Mouse (Mus musculus): ENCODE measurements at regions not wholly inside any gene's neighbourhood (a gene's known extent, or its start where the extent isn't known, plus 50 kb on each side); places are given as distances from the start of the nearest gene placed in this dataset.

DNA sequence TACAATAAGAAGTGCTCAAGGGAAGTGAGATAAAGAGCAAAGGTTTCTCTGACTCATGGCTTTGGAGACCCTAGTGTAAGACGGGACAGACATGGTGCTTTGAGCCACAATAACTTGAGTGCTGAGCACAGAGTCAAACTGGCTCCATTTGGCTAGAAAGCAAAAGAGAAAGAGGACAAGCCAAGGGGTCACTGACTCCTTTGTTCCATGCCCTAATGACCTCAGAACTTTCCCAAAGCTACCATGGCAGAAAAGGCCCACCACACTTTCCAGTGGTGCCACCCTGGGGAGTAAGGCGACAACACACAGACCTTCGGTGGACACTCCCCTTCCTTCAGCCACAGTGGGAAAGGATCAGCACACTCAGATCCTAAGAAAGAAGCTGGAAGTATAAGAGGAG lies 186.8 kb downstream of the Gm10260 start:
- H3K4me1 ChIP-seq = peaks cover 12% of the 10 kb centered on the region; the same call in 1 of the 2 replicates
- WGBS = 22% methylated on average over 3 of the region's 3 CpGs
- H3K36me3 ChIP-seq = no peaks in the 10 kb centered on the region
- no peak overlapping the region for H3K27ac ChIP-seq (replicated peaks)
- H3K9ac ChIP-seq (replicated peaks) = no peak overlapping the region
- no peak for ATAC-seq (ENCODE audit: low FRiP score, low read depth)
- no peaks in the 10 kb centered on the region for H3K9me3 ChIP-seq
- H3K4me3 ChIP-seq = no peak overlapping the region
- H3K27me3 ChIP-seq = peaks cover 5% of the 10 kb centered on the region; the same call in 1 of the 2 replicates
- no peak overlapping the region for H3K4me2 ChIP-seq (replicated peaks)

DNA sequence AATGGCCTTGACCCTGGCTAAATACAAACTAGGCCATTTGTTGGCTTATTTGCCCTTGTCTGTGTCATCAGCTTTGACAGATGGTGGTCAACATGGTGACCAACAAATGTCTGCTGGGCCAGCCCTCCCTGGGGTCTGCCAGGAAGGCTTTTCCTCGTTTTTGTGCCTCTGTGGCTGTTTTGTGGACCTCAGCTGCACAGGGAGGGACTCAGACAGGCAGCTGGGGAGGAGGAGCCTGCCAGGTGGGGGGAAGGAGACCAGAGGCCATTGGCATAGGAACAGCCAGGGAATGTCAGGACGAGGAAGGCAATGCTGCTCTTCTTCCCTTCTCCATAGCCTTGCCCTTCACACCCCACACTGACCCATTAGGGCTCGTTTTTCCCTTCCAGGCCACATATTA lies 188.1 kb downstream of the Gm10260 start:
- H3K27me3 ChIP-seq = peaks cover 5% of the 10 kb centered on the region; the same call in 1 of the 2 replicates
- H3K4me2 ChIP-seq (replicated peaks) = no peak overlapping the region
- peaks cover 11% of the 10 kb centered on the region; the same call in 1 of the 2 replicates for H3K4me1 ChIP-seq
- no peaks in the 10 kb centered on the region for H3K9me3 ChIP-seq
- H3K4me3 ChIP-seq = no peak overlapping the region
- H3K27ac ChIP-seq (replicated peaks) = no peak overlapping the region
- no peak overlapping the region for H3K9ac ChIP-seq (replicated peaks)
- no peak for ATAC-seq (ENCODE audit: low FRiP score, low read depth)
- 53% methylated on average over 3 of the region's 3 CpGs for WGBS
- H3K36me3 ChIP-seq = no peaks in the 10 kb centered on the region

DNA sequence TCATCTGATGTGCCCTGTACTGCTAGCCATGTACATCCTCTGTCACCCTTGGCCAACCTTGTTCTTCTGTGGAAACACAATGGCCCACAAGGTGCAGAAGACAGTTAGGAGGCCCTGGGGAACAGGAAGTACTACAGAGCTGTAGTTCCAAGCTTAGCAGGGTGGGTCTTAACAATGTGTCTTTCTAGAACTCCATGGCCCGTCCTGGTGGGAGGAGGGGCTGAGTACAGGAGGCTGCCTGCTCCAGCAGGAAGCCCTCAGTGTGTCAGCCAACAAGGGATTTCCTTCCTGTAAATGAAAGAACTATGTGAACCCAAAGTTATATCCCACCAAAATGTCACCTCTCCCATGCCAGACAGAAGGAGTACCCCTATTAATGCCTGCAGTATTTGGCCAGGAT lies 190.4 kb downstream of the Gm10260 start:
- Histone ChIP-seq H3K36me3 (no peaks in the 10 kb centered on the region), H3K9ac (replicated peaks) (no peak overlapping the region), H3K27me3 (no peaks in the 10 kb centered on the region; the same call in 1 of the 2 replicates), H3K4me2 (replicated peaks) (no peak overlapping the region), H3K9me3 (no peaks in the 10 kb centered on the region), H3K4me1 (peaks cover 11% of the 10 kb centered on the region), H3K4me3 (no peak overlapping the region), H3K27ac (replicated peaks) (no peak overlapping the region)
- ATAC-seq (ENCODE audit: low FRiP score, low read depth) = no peak
- WGBS = 64% methylated on average over 1 of the region's 1 CpGs

DNA sequence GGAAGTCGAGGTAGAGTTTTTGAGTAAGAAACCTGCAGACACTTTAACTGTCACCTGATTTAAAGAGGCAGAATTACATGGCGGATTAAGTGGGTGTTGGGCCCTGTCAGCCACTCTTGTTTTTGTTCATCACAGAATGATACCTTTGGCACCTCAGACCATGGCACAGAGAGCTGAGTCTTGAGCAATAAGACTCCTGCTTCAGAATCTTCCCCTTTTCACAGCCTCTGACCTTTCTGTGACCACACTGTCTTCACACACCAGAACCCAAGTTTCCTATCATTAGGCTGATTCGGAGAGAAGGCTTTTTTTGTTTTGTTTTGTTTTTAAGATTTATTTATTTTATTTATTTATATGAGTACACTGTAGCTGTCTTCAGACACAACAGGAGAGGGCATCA lies 192.8 kb downstream of the Gm10260 start:
- no peak overlapping the region for H3K4me2 ChIP-seq (replicated peaks)
- H3K27me3 ChIP-seq = no peaks in the 10 kb centered on the region; the same call in 1 of the 2 replicates
- peaks cover 11% of the 10 kb centered on the region for H3K4me1 ChIP-seq
- H3K9ac ChIP-seq (replicated peaks) = no peak overlapping the region
- no peak overlapping the region for H3K4me3 ChIP-seq
- 77% methylated on average over 3 of the region's 3 CpGs for WGBS
- H3K36me3 ChIP-seq = no peaks in the 10 kb centered on the region
- ATAC-seq (ENCODE audit: low FRiP score, low read depth) = no peak
- no peaks in the 10 kb centered on the region for H3K9me3 ChIP-seq
- no peak overlapping the region for H3K27ac ChIP-seq (replicated peaks)

DNA sequence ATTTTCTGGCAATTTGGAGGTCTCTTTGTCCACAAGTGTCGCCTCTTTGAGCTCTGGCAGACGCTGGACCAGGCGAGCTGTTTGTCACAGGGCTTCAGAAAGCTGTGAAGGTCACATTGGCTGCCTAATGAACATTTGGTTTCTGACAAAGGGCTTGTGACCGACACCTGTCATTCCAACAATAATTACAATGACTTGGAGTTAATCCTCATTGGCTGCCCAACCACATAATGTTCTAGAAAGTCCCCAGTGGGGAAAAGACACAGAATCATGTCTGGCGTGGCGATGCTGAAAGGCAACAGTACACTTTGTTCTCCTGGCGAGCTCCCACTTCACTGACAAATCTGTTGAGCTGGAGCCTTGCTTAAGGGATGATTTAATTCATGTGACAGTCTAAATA lies 194.4 kb downstream of the Gm10260 start:
- H3K36me3 ChIP-seq = no peaks in the 10 kb centered on the region
- no peak for ATAC-seq (ENCODE audit: low FRiP score, low read depth)
- peaks cover 3% of the 10 kb centered on the region; the same call in 1 of the 2 replicates for H3K27me3 ChIP-seq
- H3K4me3 ChIP-seq = no peak overlapping the region
- peak overlapping the region; percentile 58; the same call in 1 of the 2 replicates for H3K27ac ChIP-seq (replicated peaks)
- peaks cover 7% of the 10 kb centered on the region for H3K4me1 ChIP-seq
- H3K9me3 ChIP-seq = no peaks in the 10 kb centered on the region
- no peak overlapping the region for H3K4me2 ChIP-seq (replicated peaks)
- 27% methylated on average over 7 of the region's 7 CpGs for WGBS
- no peak overlapping the region for H3K9ac ChIP-seq (replicated peaks)

DNA sequence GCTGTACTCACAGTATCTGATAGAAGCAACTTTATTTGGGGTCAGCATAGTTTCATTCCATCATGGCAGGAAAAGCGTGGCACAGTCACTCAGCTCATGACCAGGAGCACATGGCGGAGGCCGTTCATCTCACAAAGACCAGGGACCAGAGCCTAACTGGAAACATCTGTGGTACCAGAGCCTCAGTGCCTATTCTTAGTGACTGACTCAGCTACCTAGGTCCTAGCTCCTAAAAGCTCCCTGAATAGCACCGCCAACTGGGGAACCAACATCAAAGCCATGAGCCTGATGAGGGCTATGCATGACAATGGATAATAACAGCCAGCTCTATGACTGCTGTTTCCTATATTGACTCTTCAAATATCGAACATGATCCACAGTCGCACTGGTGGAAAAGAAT lies 198.2 kb downstream of the Gm10260 start:
- Histone ChIP-seq H3K27me3 (peaks cover 3% of the 10 kb centered on the region; the same call in 1 of the 2 replicates), H3K36me3 (no peaks in the 10 kb centered on the region), H3K9me3 (no peaks in the 10 kb centered on the region), H3K4me2 (replicated peaks) (no peak overlapping the region), H3K4me3 (no peak overlapping the region), H3K9ac (replicated peaks) (no peak overlapping the region), H3K4me1 (peaks cover 7% of the 10 kb centered on the region), H3K27ac (replicated peaks) (no peak overlapping the region)
- no peak for ATAC-seq (ENCODE audit: low FRiP score, low read depth)
- WGBS = 91% methylated on average over 6 of the region's 6 CpGs

DNA sequence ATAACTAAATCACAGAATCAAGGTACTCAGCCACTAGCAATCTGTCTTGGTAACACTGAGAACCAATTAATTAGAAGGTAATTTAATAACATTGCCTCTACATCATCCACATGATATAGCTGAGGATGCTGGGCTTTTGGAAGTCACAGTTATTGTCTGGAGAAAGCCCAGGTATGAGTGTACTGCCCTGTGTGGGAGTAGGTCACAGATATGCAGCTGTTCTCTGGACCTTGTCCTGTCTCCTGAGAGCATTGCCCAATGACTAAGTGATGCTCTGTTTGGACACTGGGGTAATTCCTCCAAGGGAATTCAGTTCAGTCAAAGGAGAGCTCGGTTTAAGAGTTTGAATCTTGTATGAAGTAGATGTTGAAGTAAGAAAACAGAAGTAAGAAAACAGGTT lies 199.6 kb downstream of the Gm10260 start:
- WGBS = 75% methylated on average over 1 of the region's 1 CpGs
- Histone ChIP-seq H3K9me3 (no peaks in the 10 kb centered on the region), H3K9ac (replicated peaks) (no peak overlapping the region), H3K27me3 (0 out of 2 replicates have a peak, but pooled peaks cover 3% of the 10 kb centered on the region), H3K27ac (replicated peaks) (no peak overlapping the region), H3K36me3 (no peaks in the 10 kb centered on the region), H3K4me2 (replicated peaks) (no peak overlapping the region), H3K4me3 (no peak overlapping the region), H3K4me1 (peaks cover 2% of the 10 kb centered on the region)
- no peak for ATAC-seq (ENCODE audit: low FRiP score, low read depth)

DNA sequence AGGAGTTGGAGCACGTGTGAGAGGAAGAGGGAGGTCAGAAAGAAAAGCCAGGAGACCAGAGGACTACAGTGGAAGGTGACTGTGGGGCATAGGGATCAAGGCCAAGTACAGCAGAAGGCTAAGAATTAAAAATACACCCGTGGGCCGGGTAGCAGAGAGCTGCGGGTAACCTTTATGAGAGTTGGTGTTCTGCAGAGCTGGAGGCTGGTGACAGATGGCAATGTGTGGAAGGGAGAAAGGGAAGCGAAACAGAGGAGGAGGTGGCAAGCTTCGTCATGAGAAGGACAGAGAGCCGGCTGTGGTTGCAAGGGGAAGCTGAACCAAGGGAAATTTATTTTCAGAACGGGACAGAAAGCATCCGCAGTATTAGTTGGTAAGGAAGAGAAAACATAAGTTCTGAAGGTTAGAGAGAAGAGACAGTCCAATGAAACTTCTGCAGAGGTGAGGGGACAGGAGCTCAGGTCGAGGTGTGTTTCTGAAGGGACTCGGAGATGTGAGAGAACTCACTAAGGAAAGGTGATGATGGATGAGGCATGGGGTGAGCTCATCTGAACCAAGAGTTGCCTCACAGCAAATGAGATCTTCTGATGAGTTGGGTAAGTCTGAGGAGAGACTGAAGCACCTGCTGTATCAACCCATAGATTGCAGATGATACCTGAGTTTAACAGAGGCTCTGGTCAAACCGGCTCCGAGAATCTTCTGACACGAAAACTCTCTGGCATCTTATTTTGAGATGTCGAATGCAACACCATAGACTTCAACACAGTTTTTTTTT lies 200.6 kb downstream of the Gm10260 start:
- 0 out of 2 replicates have a peak, but pooled peaks cover 3% of the 10 kb centered on the region for H3K27me3 ChIP-seq
- no peak overlapping the region for H3K9ac ChIP-seq (replicated peaks)
- no peak for ATAC-seq (ENCODE audit: low FRiP score, low read depth)
- H3K4me2 ChIP-seq (replicated peaks) = no peak overlapping the region
- 91% methylated on average over 15 of the region's 15 CpGs for WGBS
- peaks cover under 1% of the 10 kb centered on the region; the same call in 1 of the 2 replicates for H3K4me1 ChIP-seq
- H3K4me3 ChIP-seq = no peak overlapping the region
- H3K9me3 ChIP-seq = no peaks in the 10 kb centered on the region
- H3K36me3 ChIP-seq = no peaks in the 10 kb centered on the region
- H3K27ac ChIP-seq (replicated peaks) = no peak overlapping the region

DNA sequence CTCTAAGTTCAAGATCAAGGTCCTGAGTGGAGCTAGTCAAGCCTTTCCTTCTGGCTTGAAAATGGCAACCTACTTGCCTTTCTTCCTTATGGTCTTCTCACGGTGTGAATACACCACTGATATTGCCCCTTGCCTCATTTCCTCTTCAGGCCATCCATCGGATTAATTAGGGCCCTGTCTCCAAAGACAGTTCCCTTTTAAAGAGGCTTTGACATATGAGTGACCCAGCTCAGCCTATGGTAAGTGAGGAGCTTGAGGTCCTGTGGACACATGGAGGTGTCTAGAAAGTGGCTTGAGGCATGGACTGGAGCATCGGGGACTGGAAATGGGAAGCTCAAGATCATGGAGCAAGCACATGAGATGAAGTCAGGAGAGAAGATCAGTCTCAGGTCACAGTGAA lies 201.5 kb downstream of the Gm10260 start:
- no peak overlapping the region for H3K4me3 ChIP-seq
- H3K9me3 ChIP-seq = no peaks in the 10 kb centered on the region
- H3K27me3 ChIP-seq = 0 out of 2 replicates have a peak, but pooled peaks cover 3% of the 10 kb centered on the region
- 97% methylated on average over 3 of the region's 3 CpGs for WGBS
- H3K36me3 ChIP-seq = no peaks in the 10 kb centered on the region
- H3K4me1 ChIP-seq = peaks cover 5% of the 10 kb centered on the region; the same call in 1 of the 2 replicates
- H3K4me2 ChIP-seq (replicated peaks) = no peak overlapping the region
- no peak overlapping the region for H3K9ac ChIP-seq (replicated peaks)
- ATAC-seq (ENCODE audit: low FRiP score, low read depth) = no peak
- no peak overlapping the region for H3K27ac ChIP-seq (replicated peaks)

DNA sequence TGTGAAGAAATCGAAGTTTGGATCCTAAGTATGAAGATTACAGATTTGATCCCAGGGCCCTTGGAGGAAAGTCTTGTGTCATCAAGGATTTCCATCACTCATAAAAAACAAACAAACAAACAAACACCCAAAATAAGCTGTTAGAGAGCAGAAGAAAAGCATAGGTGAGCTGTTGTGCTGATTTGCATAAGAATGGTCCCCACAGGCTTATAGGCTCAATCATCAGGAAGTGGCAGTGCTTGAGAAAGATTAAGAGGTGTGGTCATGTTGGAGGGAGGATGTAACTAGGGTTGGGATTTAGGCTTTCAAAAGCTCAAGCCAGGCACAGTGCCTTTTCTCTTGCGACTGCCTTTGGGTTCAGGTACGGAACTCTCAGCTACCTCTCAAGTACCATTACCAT lies 205.1 kb downstream of the Gm10260 start:
- no peak overlapping the region for H3K9ac ChIP-seq (replicated peaks)
- H3K4me3 ChIP-seq = no peak overlapping the region
- H3K36me3 ChIP-seq = no peaks in the 10 kb centered on the region
- no peak for ATAC-seq (ENCODE audit: low FRiP score, low read depth)
- H3K4me2 ChIP-seq (replicated peaks) = no peak overlapping the region
- peaks cover 5% of the 10 kb centered on the region; the same call in 1 of the 2 replicates for H3K4me1 ChIP-seq
- no peak overlapping the region for H3K27ac ChIP-seq (replicated peaks)
- no peaks in the 10 kb centered on the region; the same call in 1 of the 2 replicates for H3K9me3 ChIP-seq
- H3K27me3 ChIP-seq = peaks cover 7% of the 10 kb centered on the region; the same call in 1 of the 2 replicates
- WGBS = 80% methylated on average over 3 of the region's 3 CpGs

DNA sequence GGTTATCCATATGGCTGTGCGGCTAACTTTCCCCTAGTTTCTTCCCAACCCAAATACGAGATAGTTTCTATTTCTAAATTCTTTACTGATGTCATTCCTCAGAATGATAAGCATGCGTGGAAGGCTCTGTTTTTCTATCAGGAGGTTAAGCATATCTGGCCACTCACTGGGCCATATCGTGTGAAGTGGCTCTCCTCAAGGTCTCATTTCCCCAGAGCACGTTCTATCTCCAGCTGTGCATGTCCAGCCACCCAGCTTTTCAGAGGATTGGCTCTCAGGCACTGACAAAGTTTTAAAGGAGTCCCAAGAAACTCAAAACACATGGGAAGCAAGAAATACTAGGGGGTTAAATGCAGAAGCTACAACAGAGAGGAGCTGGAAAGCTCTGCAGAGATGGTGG lies 205.8 kb downstream of the Gm10260 start:
- H3K36me3 ChIP-seq = no peaks in the 10 kb centered on the region
- H3K27me3 ChIP-seq = peaks cover 7% of the 10 kb centered on the region; the same call in 1 of the 2 replicates
- H3K4me3 ChIP-seq = no peak overlapping the region
- no peak for ATAC-seq (ENCODE audit: low FRiP score, low read depth)
- H3K4me1 ChIP-seq = peaks cover 5% of the 10 kb centered on the region; the same call in 1 of the 2 replicates
- no peak overlapping the region for H3K9ac ChIP-seq (replicated peaks)
- H3K27ac ChIP-seq (replicated peaks) = no peak overlapping the region
- no peaks in the 10 kb centered on the region; the same call in 1 of the 2 replicates for H3K9me3 ChIP-seq
- 9% methylated on average over 5 of the region's 5 CpGs for WGBS
- H3K4me2 ChIP-seq (replicated peaks) = no peak overlapping the region

DNA sequence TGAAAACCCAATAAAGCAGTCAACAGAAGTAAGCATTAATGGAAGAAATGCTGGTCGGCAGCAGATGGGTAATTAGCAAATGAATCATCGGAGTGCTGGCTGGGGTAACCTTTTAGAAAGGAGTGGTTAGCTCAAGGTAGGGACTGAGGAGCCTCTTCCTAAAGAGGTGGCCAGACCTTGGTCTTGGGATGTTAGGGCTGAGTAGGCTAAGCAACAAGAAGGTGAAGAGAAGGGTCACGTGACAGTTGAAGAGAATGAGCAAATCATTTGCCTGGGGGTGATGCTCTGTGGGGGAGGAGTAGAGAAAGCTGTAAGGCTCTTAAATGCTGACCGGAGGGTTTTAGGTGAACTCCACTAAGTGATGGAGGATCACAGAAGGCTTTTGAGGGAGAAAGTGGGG lies 208.2 kb downstream of the Gm10260 start:
- H3K9me3 ChIP-seq = no peaks in the 10 kb centered on the region; the same call in 1 of the 2 replicates
- 65% methylated on average over 4 of the region's 4 CpGs for WGBS
- H3K4me1 ChIP-seq = peaks cover 5% of the 10 kb centered on the region; the same call in 1 of the 2 replicates
- no peak overlapping the region for H3K27ac ChIP-seq (replicated peaks)
- no peak overlapping the region for H3K9ac ChIP-seq (replicated peaks)
- peaks cover 7% of the 10 kb centered on the region; the same call in 1 of the 2 replicates for H3K27me3 ChIP-seq
- H3K4me2 ChIP-seq (replicated peaks) = no peak overlapping the region
- no peak for ATAC-seq (ENCODE audit: low FRiP score, low read depth)
- no peaks in the 10 kb centered on the region for H3K36me3 ChIP-seq
- H3K4me3 ChIP-seq = no peak overlapping the region
